Mouse (Mus musculus): ENCODE measurements around the gene Zdhhc24. TPM values are rescaled to one million over a fixed set of nuclear protein-coding genes. Genes with fewer than 3 reads are reported as not detected.

Gene Zdhhc24
- polyA plus RNA-seq (2014; fragmentation: Nextera tagmentation; extraction: Ambion mirVana): 12.3 and 15.7 TPM in 2 replicates

- WGBS: 2% methylated on average over 52 of the region's 52 CpGs
- DNase-seq (ENCODE audit: low spot score): peak; percentile 97
- Histone ChIP-seq H3K27ac (ENCODE audit: low read depth, low read length) (no peak within 1 kb of the TSS), H3K36me3 (ENCODE audit: control insufficient read depth, insufficient read depth, low read length) (no peaks in the 10 kb centered on the region), H3K27me3 (ENCODE audit: control insufficient read depth, insufficient read depth, low read length) (no peaks in the 10 kb centered on the region; the same call in 1 of the 2 replicates), H3K9ac (ENCODE audit: low read length) (peak within 1 kb of the TSS; percentile 81), H3K4me3 (ENCODE audit: low read depth, low read length) (peak within 1 kb of the TSS; percentile 88), H3K9me3 (ENCODE audit: control insufficient read depth, low read length) (no peaks in the 10 kb centered on the region), H3K4me2 (ENCODE audit: low read depth, low read length, severe bottlenecking) (peak within 1 kb of the TSS; percentile 91), H3K4me1 (replicated peaks; ENCODE audit: control insufficient read depth, insufficient read depth, low read length) (peaks cover 8% of the 10 kb centered on the region; the same call in 1 of the 2 replicates)
- ATAC-seq (replicated peaks; ENCODE audit: low FRiP score): peak; percentile 96
Observed at GRCm38 (mm10) chr19:4878405-4879323, at the start of gene Zdhhc24. Gene Zdhhc24 (plus strand): TSS chr19:4878668.

- H3K36me3 ChIP-seq (ENCODE audit: control insufficient read depth, insufficient read depth, low read length): no peaks in the 10 kb centered on the region; the same call in 1 of the 2 replicates
- ATAC-seq (replicated peaks; ENCODE audit: low FRiP score) (no peak), DNase-seq (ENCODE audit: low spot score) (no peak)
- no peak overlapping the region for H3K4me2 ChIP-seq (ENCODE audit: low read depth, low read length, severe bottlenecking)
- WGBS: 72% methylated on average over 7 of the region's 7 CpGs
- H3K4me1 ChIP-seq (replicated peaks; ENCODE audit: control insufficient read depth, insufficient read depth, low read length): peaks cover 2% of the 10 kb centered on the region; the same call in 1 of the 2 replicates
- no peaks in the 10 kb centered on the region for H3K27me3 ChIP-seq (ENCODE audit: control insufficient read depth, insufficient read depth, low read length)
- H3K4me3 ChIP-seq (ENCODE audit: low read depth, low read length): no peak overlapping the region
- H3K9ac ChIP-seq (ENCODE audit: low read length): no peak overlapping the region
- H3K9me3 ChIP-seq (ENCODE audit: control insufficient read depth, low read length): no peaks in the 10 kb centered on the region
- no peak overlapping the region for H3K27ac ChIP-seq (ENCODE audit: low read depth, low read length)
Observed at GRCm38 (mm10) chr19:4829156-4829555, 49.3 kb upstream of the Zdhhc24 start.

- H3K9ac ChIP-seq (ENCODE audit: low read length): no peak overlapping the region
- no peak overlapping the region for H3K4me2 ChIP-seq (ENCODE audit: low read depth, low read length, severe bottlenecking)
- no peak for ATAC-seq (replicated peaks; ENCODE audit: low FRiP score)
- DNase-seq (ENCODE audit: low spot score): no peak
- no peaks in the 10 kb centered on the region for H3K27me3 ChIP-seq (ENCODE audit: control insufficient read depth, insufficient read depth, low read length)
- H3K9me3 ChIP-seq (ENCODE audit: control insufficient read depth, low read length): no peaks in the 10 kb centered on the region
- no peak overlapping the region for H3K27ac ChIP-seq (ENCODE audit: low read depth, low read length)
- H3K4me3 ChIP-seq (ENCODE audit: low read depth, low read length): no peak overlapping the region
- H3K4me1 ChIP-seq (replicated peaks; ENCODE audit: control insufficient read depth, insufficient read depth, low read length): peaks cover 2% of the 10 kb centered on the region; the same call in 1 of the 2 replicates
- no peaks in the 10 kb centered on the region; the same call in 1 of the 2 replicates for H3K36me3 ChIP-seq (ENCODE audit: control insufficient read depth, insufficient read depth, low read length)
- 90% methylated on average over 8 of the region's 8 CpGs for WGBS
Observed at GRCm38 (mm10) chr19:4833977-4834376, 44.5 kb upstream of the Zdhhc24 start.

DNA sequence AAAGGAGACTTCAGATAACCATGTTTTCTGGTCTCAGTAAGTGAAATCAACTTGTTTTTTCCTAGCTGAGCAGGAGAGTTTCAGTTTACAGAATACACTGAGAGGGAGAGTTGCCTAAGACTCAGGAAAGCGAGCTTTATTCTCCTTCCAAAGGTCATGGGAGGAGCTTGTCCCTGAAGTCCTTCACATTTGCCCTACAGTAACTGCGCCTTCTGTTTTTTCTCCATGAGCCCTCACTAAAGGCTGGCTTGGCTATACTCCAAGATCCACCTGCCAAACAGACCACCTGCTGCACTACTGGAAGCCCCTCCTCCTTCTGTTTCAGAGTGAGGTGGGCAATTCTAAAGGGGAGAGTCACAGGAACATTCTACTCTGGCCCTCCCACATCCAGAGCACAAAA lies 42.4 kb upstream of the Zdhhc24 start:
- Histone ChIP-seq H3K9me3 (ENCODE audit: control insufficient read depth, low read length) (no peaks in the 10 kb centered on the region), H3K27me3 (ENCODE audit: control insufficient read depth, insufficient read depth, low read length) (peaks cover 12% of the 10 kb centered on the region), H3K9ac (ENCODE audit: low read length) (no peak overlapping the region), H3K4me1 (replicated peaks; ENCODE audit: control insufficient read depth, insufficient read depth, low read length) (peaks cover 8% of the 10 kb centered on the region), H3K4me3 (ENCODE audit: low read depth, low read length) (no peak overlapping the region), H3K27ac (ENCODE audit: low read depth, low read length) (no peak overlapping the region), H3K4me2 (ENCODE audit: low read depth, low read length, severe bottlenecking) (no peak overlapping the region), H3K36me3 (ENCODE audit: control insufficient read depth, insufficient read depth, low read length) (no peaks in the 10 kb centered on the region; the same call in 1 of the 2 replicates)
- ATAC-seq (replicated peaks; ENCODE audit: low FRiP score) (no peak), DNase-seq (ENCODE audit: low spot score) (no peak)
- WGBS: 88% methylated on average over 2 of the region's 2 CpGs

- Histone ChIP-seq H3K4me1 (replicated peaks; ENCODE audit: control insufficient read depth, insufficient read depth, low read length) (peaks cover 8% of the 10 kb centered on the region), H3K27ac (ENCODE audit: low read depth, low read length) (no peak overlapping the region), H3K27me3 (ENCODE audit: control insufficient read depth, insufficient read depth, low read length) (peaks cover 16% of the 10 kb centered on the region), H3K36me3 (ENCODE audit: control insufficient read depth, insufficient read depth, low read length) (no peaks in the 10 kb centered on the region; the same call in 1 of the 2 replicates), H3K9me3 (ENCODE audit: control insufficient read depth, low read length) (no peaks in the 10 kb centered on the region), H3K4me3 (ENCODE audit: low read depth, low read length) (no peak overlapping the region), H3K9ac (ENCODE audit: low read length) (no peak overlapping the region), H3K4me2 (ENCODE audit: low read depth, low read length, severe bottlenecking) (no peak overlapping the region)
- ATAC-seq (replicated peaks; ENCODE audit: low FRiP score) (no peak), DNase-seq (ENCODE audit: low spot score) (no peak)
- WGBS: 96% methylated on average over 6 of the region's 6 CpGs
Observed at GRCm38 (mm10) chr19:4837049-4837448, 41.4 kb upstream of the Zdhhc24 start.

GRCm38 (mm10) chr19:4838526-4839140 lies 39.8 kb upstream of the Zdhhc24 start:
- peaks cover 6% of the 10 kb centered on the region for H3K4me1 ChIP-seq (replicated peaks; ENCODE audit: control insufficient read depth, insufficient read depth, low read length)
- H3K9me3 ChIP-seq (ENCODE audit: control insufficient read depth, low read length): no peaks in the 10 kb centered on the region
- 37% methylated on average over 10 of the region's 10 CpGs for WGBS
- H3K27ac ChIP-seq (ENCODE audit: low read depth, low read length): no peak overlapping the region
- H3K9ac ChIP-seq (ENCODE audit: low read length): peak overlapping the region; percentile 75
- H3K4me2 ChIP-seq (ENCODE audit: low read depth, low read length, severe bottlenecking): peak overlapping the region; percentile 98
- no peaks in the 10 kb centered on the region; the same call in 1 of the 2 replicates for H3K36me3 ChIP-seq (ENCODE audit: control insufficient read depth, insufficient read depth, low read length)
- DNase-seq (ENCODE audit: low spot score) (no peak), ATAC-seq (replicated peaks; ENCODE audit: low FRiP score) (peak; percentile 10; the same call in 1 of the 2 replicates)
- peaks cover 16% of the 10 kb centered on the region for H3K27me3 ChIP-seq (ENCODE audit: control insufficient read depth, insufficient read depth, low read length)
- peak overlapping the region; percentile 55 for H3K4me3 ChIP-seq (ENCODE audit: low read depth, low read length)

DNA sequence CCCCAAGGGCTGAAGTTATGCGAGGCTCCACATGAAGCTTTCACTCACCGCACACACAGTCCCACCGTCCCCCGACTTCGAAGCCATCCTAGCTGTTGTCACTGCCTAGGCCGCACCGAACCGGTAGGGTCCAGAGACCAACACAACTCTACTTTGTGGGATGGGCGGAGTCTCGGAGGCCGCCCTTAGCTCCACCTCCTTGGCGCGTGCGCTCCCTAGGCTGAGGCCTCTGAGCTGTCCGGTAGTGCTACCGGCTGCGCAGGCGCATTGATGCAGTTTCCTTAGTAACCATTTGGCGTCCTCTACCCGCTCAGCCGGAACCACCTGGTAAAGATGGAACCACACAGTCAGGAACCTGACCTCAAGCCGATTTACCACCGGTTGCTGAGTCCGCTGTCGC lies 39.3 kb upstream of the Zdhhc24 start, which contains the start of the genes Ccs and Ccdc87:
Gene Ccs, minus strand, starts transcription at position 184 of the 400 bp plus-strand sequence.
Gene Ccdc87, plus strand, starts transcription at position 218 of the 400 bp plus-strand sequence.
- Histone ChIP-seq H3K9ac (ENCODE audit: low read length) (peak within 1 kb of the TSS; percentile 75), H3K4me3 (ENCODE audit: low read depth, low read length) (peak within 1 kb of the TSS; percentile 55), H3K36me3 (ENCODE audit: control insufficient read depth, insufficient read depth, low read length) (no peaks in the 10 kb centered on the region; the same call in 1 of the 2 replicates), H3K4me1 (replicated peaks; ENCODE audit: control insufficient read depth, insufficient read depth, low read length) (peaks cover 6% of the 10 kb centered on the region), H3K27ac (ENCODE audit: low read depth, low read length) (no peak within 1 kb of the TSS), H3K4me2 (ENCODE audit: low read depth, low read length, severe bottlenecking) (peak within 1 kb of the TSS; percentile 98), H3K27me3 (ENCODE audit: control insufficient read depth, insufficient read depth, low read length) (peaks cover 16% of the 10 kb centered on the region), H3K9me3 (ENCODE audit: control insufficient read depth, low read length) (no peaks in the 10 kb centered on the region)
- ATAC-seq (replicated peaks; ENCODE audit: low FRiP score): peak; percentile 97
- DNase-seq (ENCODE audit: low spot score): peak; percentile 96
- under 1% methylated on average over 25 of the region's 25 CpGs for WGBS

GRCm38 (mm10) chr19:4840848-4841247 lies 37.6 kb upstream of the Zdhhc24 start:
- Histone ChIP-seq H3K27ac (ENCODE audit: low read depth, low read length) (no peak overlapping the region), H3K9ac (ENCODE audit: low read length) (no peak overlapping the region), H3K4me1 (replicated peaks; ENCODE audit: control insufficient read depth, insufficient read depth, low read length) (peaks cover 6% of the 10 kb centered on the region), H3K4me3 (ENCODE audit: low read depth, low read length) (no peak overlapping the region), H3K27me3 (ENCODE audit: control insufficient read depth, insufficient read depth, low read length) (peaks cover 16% of the 10 kb centered on the region), H3K4me2 (ENCODE audit: low read depth, low read length, severe bottlenecking) (no peak overlapping the region), H3K9me3 (ENCODE audit: control insufficient read depth, low read length) (no peaks in the 10 kb centered on the region), H3K36me3 (ENCODE audit: control insufficient read depth, insufficient read depth, low read length) (no peaks in the 10 kb centered on the region; the same call in 1 of the 2 replicates)
- WGBS: 83% methylated on average over 9 of the region's 9 CpGs
- no peak for ATAC-seq (replicated peaks; ENCODE audit: low FRiP score)
- no peak for DNase-seq (ENCODE audit: low spot score)
